Mouse (Mus musculus) ES-Bruce4 (cell line): ENCODE results near the gene Cdk5rap2.

Source experiments
- CTCF ChIP-seq: IDR thresholded peaks from one replicate; pipeline ENCODE4 v1.8.1; 2011; ENCODE audit warnings: low read depth, low read length
- POLR2A ChIP-seq: IDR thresholded peaks from one replicate; pipeline ENCODE4 v1.8.1; 2011; ENCODE audit warnings: low read length; ENCODE audit not compliant: insufficient read depth

DNA sequence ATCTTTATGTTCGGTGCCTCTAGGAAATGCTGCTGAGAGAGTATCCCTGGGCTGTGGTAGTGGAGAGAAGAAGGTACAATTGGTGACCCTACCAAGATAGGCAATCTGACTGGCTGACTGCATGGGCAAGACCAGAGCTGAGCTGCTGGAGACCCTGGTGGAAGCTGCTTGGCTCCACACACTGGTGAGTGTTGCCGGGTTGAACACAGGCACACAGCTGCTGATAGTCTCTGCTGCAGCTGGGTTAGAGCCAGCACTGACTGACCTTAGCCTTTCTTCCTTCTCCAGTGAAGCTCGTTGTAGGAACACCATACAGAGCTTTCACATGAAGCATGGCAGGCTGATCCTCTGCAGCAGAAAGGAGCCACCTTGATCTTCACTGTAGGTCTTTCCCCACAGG, 182.6 kb downstream of the Cdk5rap2 start:
- no peak for TF ChIP-seq CTCF
- no peak for TF ChIP-seq POLR2A
